Mouse (Mus musculus) heart, postnatal 0 days (tissue): ENCODE results near the gene Pde3a.

ENCODE experiments used
- CTCF ChIP-seq: IDR thresholded peaks from 2 replicates; pipeline ENCODE4 v1.5.1; 2016; ENCODE audit warnings: antibody characterized with exemption, control low read depth, low read depth
- EP300 ChIP-seq: IDR thresholded peaks from 2 replicates; pipeline ENCODE4 v1.6.1; 2016; ENCODE audit warnings: antibody characterized with exemption, low read depth

GRCm38 (mm10) chr6:141403943-141404342 lies 154.9 kb downstream of the Pde3a start:
- no peak for TF ChIP-seq CTCF
- TF ChIP-seq EP300: no peak
